Mouse (Mus musculus) neural tube, embryonic 14.5 days (tissue): ENCODE data around the gene Chst4. TPM values are rescaled to one million over a fixed set of nuclear protein-coding genes. Genes with fewer than 3 reads are reported as not detected.
"Not testable (repeated sequence)": the region's sequence is repeated elsewhere in the genome, so short reads cannot be mapped to it uniquely, and the experiment has no call there.

Experiments
- ATAC-seq: fragments of 200-750 bp; cut with Nextera tagmentation; 2 replicates; pipeline ENCODE4 v1.8.0; 2017; ENCODE audit warnings: low read depth, mild to moderate bottlenecking, moderate TSS enrichment, moderate library complexity
- H3K27ac ChIP-seq: fragments of 300-500 bp; sonication (generic); 2 replicates; pipeline ENCODE4 v1.5.1; 2014; ENCODE audit warnings: low read depth, mild to moderate bottlenecking, control low read depth, low read length, moderate library complexity, mixed read lengths
- H3K27me3 ChIP-seq: fragments of 300-500 bp; sonication (generic); 2 replicates; pipeline ENCODE4 v1.6.1; 2014; ENCODE audit warnings: low read length; ENCODE audit not compliant: control insufficient read depth, insufficient read depth
- H3K36me3 ChIP-seq: fragments of 300-500 bp; sonication (generic); 2 replicates; pipeline ENCODE4 v1.6.1; 2014; ENCODE audit warnings: low read length, mixed read lengths; ENCODE audit not compliant: control insufficient read depth, insufficient read depth
- H3K4me1 ChIP-seq: fragments of 300-500 bp; sonication (generic); 2 replicates; pipeline ENCODE4 v1.6.1; 2014; ENCODE audit warnings: low read length; ENCODE audit not compliant: control insufficient read depth, insufficient read depth
- H3K4me2 ChIP-seq: fragments of 300-500 bp; sonication (generic); 2 replicates; pipeline ENCODE4 v1.6.1; 2014; ENCODE audit warnings: mild to moderate bottlenecking, low read depth, low read length, control low read depth
- H3K4me3 ChIP-seq: fragments of 300-500 bp; sonication (generic); 2 replicates; pipeline ENCODE4 v1.5.1; 2014; ENCODE audit warnings: low read depth, low read length, control low read depth, mixed read lengths
- H3K9ac ChIP-seq: fragments of 300-500 bp; sonication (generic); replicated peaks from 2 replicates; pipeline ENCODE4 v1.6.1; 2014; ENCODE audit warnings: low read depth, mild to moderate bottlenecking, control low read depth, low read length, mixed read lengths
- H3K9me3 ChIP-seq: fragments of 300-500 bp; sonication (generic); 2 replicates; pipeline ENCODE4 v1.6.1; 2016; ENCODE audit warnings: low read length; ENCODE audit not compliant: control insufficient read depth
- WGBS: fragments of 180-500 bp; shearing (Covaris S2); extraction: QIAGEN DNeasy Blood & Tissue Kit; methylation state at CpG from one replicate; pipeline ENCODE4 v1.1.7; 2014; 5-methylcytosine and 5-hydroxymethylcytosine counted together
- polyA plus RNA-seq: library from polyadenylated mRNA; unstranded; fragments of >200 nt; fragmentation: Nextera tagmentation; extraction: Ambion mirVana; gene quantifications from 2 replicates; pipeline ENCODE4 v1.2.1, GENCODE M21; 2014

Chst4 gene
- polyA plus RNA-seq, 1 experiment from 2014 or later = not detected

DNA sequence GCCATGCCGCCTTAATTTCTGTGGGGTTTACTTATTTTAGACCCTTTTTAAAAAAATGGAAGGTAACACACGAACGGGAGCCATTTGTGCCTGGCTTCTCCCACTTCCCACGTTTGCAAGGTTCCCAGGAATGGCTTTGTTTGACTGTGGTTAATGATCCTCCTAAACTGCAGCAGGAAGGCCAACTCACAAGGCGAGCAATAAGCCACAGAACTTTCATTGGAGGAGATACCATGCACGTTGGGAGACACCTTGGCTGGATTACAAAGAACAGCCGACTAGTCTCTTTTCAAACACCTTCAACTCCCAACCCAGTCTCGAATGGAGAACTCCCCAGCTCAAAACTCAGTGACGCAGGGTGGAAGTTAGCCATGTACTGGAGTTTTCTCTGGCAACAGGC, 24.6 kb upstream of the Chst4 start:
- no peak for ATAC-seq
- H3K4me2 ChIP-seq = no peak overlapping the region
- 72% methylated on average over 9 of the region's 9 CpGs for WGBS
- H3K27ac ChIP-seq = no peak overlapping the region
- no peaks in the 10 kb centered on the region for H3K4me1 ChIP-seq
- H3K9me3 ChIP-seq = no peaks in the 10 kb centered on the region
- no peak overlapping the region for H3K4me3 ChIP-seq
- no peaks in the 10 kb centered on the region for H3K27me3 ChIP-seq
- no peaks in the 10 kb centered on the region for H3K36me3 ChIP-seq
- H3K9ac ChIP-seq = no peak overlapping the region

DNA sequence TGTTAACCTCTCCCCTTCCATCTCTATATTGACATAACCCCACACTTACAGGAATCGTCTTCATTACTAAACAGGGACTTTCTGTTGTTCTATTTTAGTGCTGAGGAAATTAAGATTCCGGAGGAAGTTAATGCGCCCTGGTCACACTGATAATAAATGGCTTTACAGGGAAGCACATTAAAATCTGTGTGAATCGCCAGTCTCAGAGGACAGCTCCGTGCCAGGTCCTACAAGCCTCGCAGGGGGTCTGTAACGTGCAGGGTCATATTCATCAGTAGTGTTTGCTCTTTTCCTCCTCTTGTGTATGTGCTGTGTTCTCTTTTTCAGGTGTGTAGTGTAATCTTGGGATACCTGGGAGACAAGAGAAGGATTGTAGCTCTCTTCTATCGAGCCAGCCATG, 18.7 kb upstream of the Chst4 start:
- Histone ChIP-seq H3K27ac (no peak overlapping the region), H3K9ac (no peak overlapping the region), H3K4me3 (no peak overlapping the region), H3K36me3 (no peaks in the 10 kb centered on the region), H3K4me2 (no peak overlapping the region), H3K4me1 (no peaks in the 10 kb centered on the region), H3K9me3 (no peaks in the 10 kb centered on the region), H3K27me3 (no peaks in the 10 kb centered on the region)
- WGBS = 56% methylated on average over 8 of the region's 8 CpGs
- ATAC-seq = no peak

DNA sequence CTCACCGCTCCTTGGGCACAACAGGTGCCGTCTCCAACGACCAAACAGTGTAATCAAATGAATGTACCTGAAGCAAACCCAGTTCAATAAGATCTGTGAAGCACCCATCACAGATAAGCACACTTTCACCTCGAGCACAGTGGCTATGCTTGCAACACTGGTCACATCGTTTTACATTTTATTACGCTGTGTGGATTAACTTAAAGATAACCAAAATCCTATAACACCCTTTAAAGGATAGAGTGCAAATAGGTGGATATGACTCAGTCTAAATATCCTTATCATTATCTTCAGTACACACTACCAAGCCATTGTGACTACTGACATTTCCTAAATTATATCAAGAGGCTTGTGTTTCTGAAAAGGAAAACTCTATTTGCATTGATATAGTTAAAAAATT, 11.7 kb upstream of the Chst4 start:
- no peaks in the 10 kb centered on the region for H3K36me3 ChIP-seq
- 84% methylated on average over 6 of the region's 6 CpGs for WGBS
- H3K4me2 ChIP-seq = no peak overlapping the region
- ATAC-seq = no peak
- H3K9me3 ChIP-seq = no peaks in the 10 kb centered on the region
- H3K4me3 ChIP-seq = no peak overlapping the region
- H3K4me1 ChIP-seq = no peaks in the 10 kb centered on the region
- H3K27ac ChIP-seq = no peak overlapping the region
- no peaks in the 10 kb centered on the region for H3K27me3 ChIP-seq
- no peak overlapping the region for H3K9ac ChIP-seq

- Histone ChIP-seq H3K4me1 (no peaks in the 10 kb centered on the region), H3K36me3 (no peaks in the 10 kb centered on the region), H3K27me3 (no peaks in the 10 kb centered on the region), H3K27ac (no peak overlapping the region), H3K4me3 (no peak overlapping the region), H3K4me2 (no peak overlapping the region), H3K9me3 (no peaks in the 10 kb centered on the region), H3K9ac (no peak overlapping the region)
- WGBS = 84% methylated on average over 4 of the region's 4 CpGs
- ATAC-seq = no peak
Measured at GRCm38 (mm10) chr8:110040509-110040908, 969 bp upstream of the Chst4 start.

- Histone ChIP-seq H3K4me3 (no peak overlapping the region), H3K27me3 (no peaks in the 10 kb centered on the region), H3K36me3 (no peaks in the 10 kb centered on the region), H3K9ac (no peak overlapping the region), H3K4me2 (no peak overlapping the region), H3K4me1 (no peaks in the 10 kb centered on the region), H3K27ac (no peak overlapping the region), H3K9me3 (no peaks in the 10 kb centered on the region)
- ATAC-seq = no peak
- 61% methylated on average over 7 of the region's 7 CpGs for WGBS
Measured at GRCm38 (mm10) chr8:110039216-110039615, 324 bp downstream of the Chst4 start.

GRCm38 (mm10) chr8:110036156-110036555, 3.4 kb downstream of the Chst4 start:
- no peak overlapping the region for H3K27ac ChIP-seq
- H3K9me3 ChIP-seq = no peaks in the 10 kb centered on the region
- ATAC-seq = no peak
- no peak overlapping the region for H3K4me3 ChIP-seq
- H3K36me3 ChIP-seq = no peaks in the 10 kb centered on the region
- no peak overlapping the region for H3K9ac ChIP-seq
- H3K4me1 ChIP-seq = no peaks in the 10 kb centered on the region
- no peak overlapping the region for H3K4me2 ChIP-seq
- 68% methylated on average over 2 of the region's 2 CpGs for WGBS
- H3K27me3 ChIP-seq = no peaks in the 10 kb centered on the region

GRCm38 (mm10) chr8:110034331-110034730, 5.2 kb downstream of the Chst4 start:
- 63% methylated on average over 4 of the region's 4 CpGs for WGBS
- Histone ChIP-seq H3K27ac (no peak overlapping the region), H3K4me3 (no peak overlapping the region), H3K9me3 (no peaks in the 10 kb centered on the region), H3K4me1 (no peaks in the 10 kb centered on the region), H3K9ac (no peak overlapping the region), H3K4me2 (no peak overlapping the region), H3K36me3 (no peaks in the 10 kb centered on the region), H3K27me3 (no peaks in the 10 kb centered on the region)
- no peak for ATAC-seq

DNA sequence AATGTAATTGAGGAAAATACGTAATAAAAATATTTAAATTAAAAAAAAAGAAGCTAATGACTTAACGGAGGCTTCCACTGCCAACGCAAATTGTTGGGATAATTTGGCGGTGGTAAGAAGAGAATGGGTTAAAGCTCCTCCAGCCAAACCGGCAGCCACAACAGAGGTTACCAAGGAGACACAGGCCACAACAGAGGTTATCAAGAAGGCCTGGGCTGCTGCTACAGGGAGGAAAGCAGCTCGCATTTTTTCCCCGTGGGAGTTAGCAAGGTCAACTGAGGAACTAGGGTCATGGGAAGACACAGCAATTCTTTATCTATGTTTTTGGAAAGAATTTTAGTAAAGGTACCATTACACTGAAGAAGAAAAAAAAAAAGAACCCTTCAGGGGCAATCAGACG, 5.8 kb downstream of the Chst4 start:
- ATAC-seq, H3K36me3 ChIP-seq, H3K4me2 ChIP-seq, H3K9me3 ChIP-seq, H3K4me1 ChIP-seq, H3K27ac ChIP-seq, H3K27me3 ChIP-seq, H3K9ac ChIP-seq, H3K4me3 ChIP-seq: not testable (repeated sequence)
- 34% methylated on average over 8 of the region's 8 CpGs for WGBS

DNA sequence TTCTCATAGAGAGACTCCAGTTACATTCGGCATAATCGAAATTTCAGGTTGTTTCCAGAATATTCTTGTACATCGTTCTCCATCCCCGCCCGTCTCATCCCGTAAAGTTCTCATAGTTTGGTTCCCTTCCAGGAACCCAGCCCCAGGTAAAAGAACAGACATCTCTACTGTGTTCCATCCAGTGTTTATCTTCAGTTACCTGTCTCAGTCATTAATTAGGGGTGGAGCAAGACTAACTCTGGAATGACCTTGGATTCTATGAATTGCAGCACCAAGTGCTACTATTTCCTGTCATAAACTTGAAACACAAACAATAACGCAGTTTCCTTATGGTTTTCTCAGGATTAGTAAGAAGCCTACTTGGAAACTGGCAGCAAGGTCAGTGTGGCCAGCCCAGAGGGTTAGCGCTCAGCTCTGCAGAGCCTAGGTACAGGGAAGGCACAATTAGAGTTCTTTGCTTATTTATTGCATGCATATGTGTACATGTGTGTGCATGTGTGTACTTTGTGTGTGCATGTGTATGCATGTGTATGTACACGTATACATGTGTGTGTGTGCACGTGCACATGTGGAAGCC, 16.7 kb downstream of the Chst4 start:
- 91% methylated on average over 10 of the region's 10 CpGs for WGBS
- Histone ChIP-seq H3K4me3 (no peak overlapping the region), H3K27ac (no peak overlapping the region), H3K27me3 (no peaks in the 10 kb centered on the region), H3K9ac (no peak overlapping the region), H3K36me3 (no peaks in the 10 kb centered on the region), H3K4me2 (no peak overlapping the region), H3K9me3 (no peaks in the 10 kb centered on the region), H3K4me1 (no peaks in the 10 kb centered on the region)
- ATAC-seq = no peak

- Histone ChIP-seq H3K27ac (no peak overlapping the region), H3K4me1 (no peaks in the 10 kb centered on the region), H3K4me2 (no peak overlapping the region), H3K27me3 (no peaks in the 10 kb centered on the region), H3K36me3 (no peaks in the 10 kb centered on the region), H3K9me3 (no peaks in the 10 kb centered on the region), H3K4me3 (no peak overlapping the region), H3K9ac (no peak overlapping the region)
- ATAC-seq = no peak
- 62% methylated on average over 6 of the region's 6 CpGs for WGBS
Measured at GRCm38 (mm10) chr8:110022081-110022480, 17.5 kb downstream of the Chst4 start.
